Mouse (Mus musculus) CH12.LX (cell line): ENCODE results near the gene Brd3. TPM values are rescaled to one million over a fixed set of nuclear protein-coding genes. Genes with fewer than 3 reads are reported as not detected.

Experiments
- DNase-seq: peaks from one replicate; pipeline ENCODE4 v3.0.0-alpha.2; 2013; ENCODE audit errors: extremely low read depth
- H3K27ac ChIP-seq: 2 replicates; pipeline ENCODE4 v1.5.1; 2012; ENCODE audit warnings: low read depth, mild to moderate bottlenecking, control low read depth, moderate library complexity; ENCODE audit not compliant: insufficient read depth
- H3K27me3 ChIP-seq: replicated peaks from 2 replicates; pipeline ENCODE3; 2012; ENCODE audit warnings: inconsistent platforms
- H3K36me3 ChIP-seq, 2 experiments: replicated peaks in 1 of 2; 2 replicates each; pipeline versions ENCODE3 to v1.6.1; 2012; ENCODE audit warnings: inconsistent platforms in 1 of 2, low read length in 1 of 2, mild to moderate bottlenecking in 1 of 2, mixed read lengths in 1 of 2, moderate library complexity in 1 of 2; ENCODE audit not compliant: control insufficient read depth in 1 of 2, insufficient read depth in 1 of 2
- H3K4me1 ChIP-seq, 2 experiments: 2 replicates each; pipeline ENCODE4 v1.6.1; 2012; ENCODE audit warnings: inconsistent platforms in 1 of 2, moderate library complexity in 1 of 2; ENCODE audit not compliant: insufficient read depth in 2 of 2, control insufficient read depth in 1 of 2
- H3K4me2 ChIP-seq: 2 replicates; pipeline ENCODE4 v1.6.1; 2012; ENCODE audit warnings: low read depth, mild to moderate bottlenecking, control low read depth; ENCODE audit not compliant: poor library complexity, insufficient read depth, severe bottlenecking
- H3K4me3 ChIP-seq, 3 experiments: fragments of 150-350 bp in 1 of 3; sonication (generic) in 1 of 3; replicated peaks in 1 of 3; 2 replicates each; pipeline versions ENCODE3 to v1.5.1; 2011 to 2012; ENCODE audit warnings: low read depth in 2 of 3, low read length in 2 of 3, mild to moderate bottlenecking in 2 of 3, moderate library complexity in 2 of 3, control low read depth in 1 of 3, improper control_type of control experiment in 1 of 3, inconsistent platforms in 1 of 3, mixed read lengths in 1 of 3; ENCODE audit not compliant: poor library complexity in 1 of 3
- H3K79me2 ChIP-seq: replicated peaks from 2 replicates; pipeline ENCODE4 v1.6.1; 2012; ENCODE audit warnings: mild to moderate bottlenecking, moderate library complexity; ENCODE audit not compliant: control insufficient read depth, poor library complexity, insufficient read depth, severe bottlenecking; ENCODE audit errors: extremely low read depth
- H3K9ac ChIP-seq: 2 replicates; pipeline ENCODE4 v1.6.1; 2012; ENCODE audit warnings: low read depth, mild to moderate bottlenecking, control low read depth, moderate library complexity; ENCODE audit not compliant: insufficient read depth
- H3K9me3 ChIP-seq: replicated peaks from 2 replicates; pipeline ENCODE3; 2012; ENCODE audit warnings: low read length, inconsistent platforms, mixed read lengths
- CHD1 ChIP-seq: IDR thresholded peaks from 2 replicates; pipeline ENCODE4 v1.6.1; 2012; ENCODE audit warnings: low read depth, low read length, improper control_type of control experiment, inconsistent platforms
- CHD2 ChIP-seq: IDR thresholded peaks from 2 replicates; pipeline ENCODE4 v1.6.1; 2011; ENCODE audit warnings: low read length, improper control_type of control experiment
- CTCF ChIP-seq, 2 experiments: IDR thresholded peaks in 1 of 2; conservative IDR thresholded peaks in 1 of 2; 2 replicates each; pipeline ENCODE4 v1.5.1; 2011 to 2012; ENCODE audit warnings: low read depth in 2 of 2, low read length in 2 of 2, improper control_type of control experiment in 1 of 2, inconsistent platforms in 1 of 2, mild to moderate bottlenecking in 1 of 2, moderate library complexity in 1 of 2
- ELF1 ChIP-seq: IDR thresholded peaks from 2 replicates; pipeline ENCODE4 v1.6.1; 2014; ENCODE audit warnings: low read depth, mild to moderate bottlenecking, inconsistent platforms, low read length, improper control_type of control experiment
- ETS1 ChIP-seq: conservative IDR thresholded peaks from 2 replicates; pipeline ENCODE4 v1.6.1; 2012; ENCODE audit warnings: low read depth, mild to moderate bottlenecking, inconsistent platforms, low read length, improper control_type of control experiment, moderate library complexity
- GABPA ChIP-seq: IDR thresholded peaks from 2 replicates; pipeline ENCODE4 v1.6.1; 2012; ENCODE audit warnings: low read depth, low read length, improper control_type of control experiment, inconsistent platforms; ENCODE audit not compliant: insufficient replicate concordance
- HCFC1 ChIP-seq: IDR thresholded peaks from 2 replicates; pipeline ENCODE4 v1.6.1; 2012; ENCODE audit warnings: low read depth, mild to moderate bottlenecking, inconsistent platforms, low read length, improper control_type of control experiment
- JUN ChIP-seq: IDR thresholded peaks from 2 replicates; pipeline ENCODE4 v1.6.1; 2011; ENCODE audit warnings: low read depth, mild to moderate bottlenecking, low read length, improper control_type of control experiment, moderate library complexity; ENCODE audit not compliant: insufficient read depth
- KAT2A ChIP-seq: IDR thresholded peaks from 2 replicates; pipeline ENCODE4 v1.6.1; 2012; ENCODE audit warnings: low read length, improper control_type of control experiment, inconsistent platforms; ENCODE audit not compliant: insufficient replicate concordance
- MAFK ChIP-seq: IDR thresholded peaks from 2 replicates; pipeline ENCODE4 v1.6.1; 2011; ENCODE audit warnings: low read length, improper control_type of control experiment; ENCODE audit not compliant: insufficient replicate concordance
- MAZ ChIP-seq: IDR thresholded peaks from 2 replicates; pipeline ENCODE4 v1.6.1; 2012; ENCODE audit warnings: low read depth, mild to moderate bottlenecking, inconsistent platforms, low read length, improper control_type of control experiment, moderate library complexity
- MEF2A ChIP-seq: IDR thresholded peaks from 2 replicates; pipeline ENCODE4 v1.6.1; 2014; ENCODE audit warnings: low read depth, mild to moderate bottlenecking, inconsistent platforms, low read length, improper control_type of control experiment, borderline replicate concordance
- MYC ChIP-seq: IDR thresholded peaks from 2 replicates; pipeline ENCODE4 v1.6.1; 2011; ENCODE audit warnings: low read depth, mild to moderate bottlenecking, improper control_type of control experiment, low read length
- NELFE ChIP-seq: IDR thresholded peaks from 2 replicates; pipeline ENCODE4 v1.6.1; 2011; ENCODE audit warnings: low read depth, low read length, improper control_type of control experiment
- PAX5 ChIP-seq: IDR thresholded peaks from 2 replicates; pipeline ENCODE4 v1.6.1; 2012; ENCODE audit warnings: low read length, inconsistent platforms, mixed read lengths
- POLR2A ChIP-seq: IDR thresholded peaks from 2 replicates; pipeline ENCODE4 v1.6.1; 2011; ENCODE audit warnings: low read depth, mild to moderate bottlenecking, improper control_type of control experiment, low read length
- POLR2AphosphoS2 ChIP-seq: IDR thresholded peaks from 2 replicates; pipeline ENCODE4 v1.6.1; 2011; ENCODE audit warnings: low read depth, low read length, improper control_type of control experiment
- SIN3A ChIP-seq: IDR thresholded peaks from 2 replicates; pipeline ENCODE4 v1.6.1; 2012; ENCODE audit warnings: low read length, improper control_type of control experiment, inconsistent platforms
- TBP ChIP-seq: conservative IDR thresholded peaks from 2 replicates; pipeline ENCODE4 v1.6.1; 2011; ENCODE audit warnings: low read depth, low read length, improper control_type of control experiment
- UBTF ChIP-seq: IDR thresholded peaks from 2 replicates; pipeline ENCODE4 v1.6.1; 2012; ENCODE audit warnings: low read depth, mild to moderate bottlenecking, inconsistent platforms, low read length, improper control_type of control experiment, moderate library complexity
- USF1 ChIP-seq: IDR thresholded peaks from 2 replicates; pipeline ENCODE4 v1.6.1; 2014; ENCODE audit warnings: low read depth, mild to moderate bottlenecking, inconsistent platforms, low read length, improper control_type of control experiment
- USF2 ChIP-seq: conservative IDR thresholded peaks from 2 replicates; pipeline ENCODE4 v1.6.1; 2011; ENCODE audit warnings: low read depth, low read length, improper control_type of control experiment
- ZC3H11A ChIP-seq: IDR thresholded peaks from 2 replicates; pipeline ENCODE4 v1.6.1; 2012; ENCODE audit warnings: low read depth, mild to moderate bottlenecking, inconsistent platforms, low read length, improper control_type of control experiment
- ZMIZ1 ChIP-seq: IDR thresholded peaks from 2 replicates; pipeline ENCODE4 v1.6.1; 2012; ENCODE audit warnings: low read depth, mild to moderate bottlenecking, inconsistent platforms, low read length, improper control_type of control experiment
- dilution Hi-C: fragments of 300-500 bp; cut with MboI; formaldehyde crosslinking; loops from 2 replicates; pipeline ENCODE4 v1.14.3; 2020; ENCODE audit warnings: low sequenced_read_pairs; ENCODE audit not compliant: extremely low pct_unique_long_range_greater_than_20kb, extremely low pct_ligation_motif_present
- in situ Hi-C: fragments of 300-500 bp; cut with MboI; formaldehyde crosslinking; loops from 3 replicates; pipeline ENCODE4 v1.14.3; 2019; ENCODE audit warnings: low sequenced_read_pairs, low pct_ligation_motif_present, low pct_unique_long_range_greater_than_20kb, mixed read lengths
- polyA plus RNA-seq: library from polyadenylated mRNA; unstranded; fragments of >175 nt; gene quantifications from 2 replicates; pipeline ENCODE4 v1.2.1, GENCODE M21; 2012; ENCODE audit warnings: low read depth; ENCODE audit not compliant: insufficient read length
- total RNA-seq, 2 experiments: library from RNA; depleted of rRNA; stranded (reverse); fragments of 300-350 nt in 1 of 2; fragments of >200 nt in 1 of 2; gene quantifications; 2 replicates each; pipeline ENCODE4 v1.2.3; 2012 to 2014

Brd3 gene
- total and polyA plus RNA-seq, 3 experiments: 2.5 to 17.1 (median 6.6) TPM

DNA sequence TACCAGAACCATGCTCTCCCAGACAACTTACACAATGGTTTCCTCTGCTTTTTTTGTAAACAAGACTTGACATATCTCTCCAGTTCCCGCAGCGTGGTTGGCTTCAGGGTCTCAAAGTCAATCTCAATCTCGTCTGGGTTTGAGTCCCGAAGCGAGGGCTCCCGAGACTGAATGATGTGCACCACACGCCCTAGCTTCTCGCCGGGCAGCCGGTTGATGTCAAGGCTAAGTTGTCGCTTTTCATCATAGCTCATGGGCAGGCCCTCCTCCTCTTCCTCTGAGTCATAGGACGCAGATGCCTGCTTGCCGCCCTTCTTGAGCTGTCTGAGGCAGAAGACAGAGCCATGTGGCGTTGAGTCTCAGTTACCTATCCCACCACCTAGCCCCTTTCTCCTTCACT, 57.2 kb downstream of the Brd3 start:
- TF ChIP-seq KAT2A (no peak), ETS1 (no peak), MEF2A (no peak), ELF1 (no peak), POLR2A (no peak), MAZ (no peak), PAX5 (no peak), ZC3H11A (no peak), JUN (no peak)
- Histone ChIP-seq H3K9ac (no peak overlapping the region), H3K27me3 (no peaks in the 10 kb centered on the region), H3K4me3 (no peak overlapping the region), H3K4me1 (no peaks in the 10 kb centered on the region), H3K4me2 (no peak overlapping the region), H3K79me2 (no peaks in the 10 kb centered on the region), H3K27ac (no peak overlapping the region), H3K36me3 (peaks cover 53 to 86% of the 10 kb centered on the region in 2 experiments), H3K9me3 (no peaks in the 10 kb centered on the region)
- no peak for DNase-seq
- in situ Hi-C loops: no loop called here
- dilution Hi-C loops: no loop called here

- Histone ChIP-seq H3K27ac (no peak overlapping the region), H3K36me3 (peaks cover 40 to 74% of the 10 kb centered on the region in 2 experiments), H3K4me3 (no peak overlapping the region), H3K4me2 (no peak overlapping the region), H3K79me2 (no peaks in the 10 kb centered on the region), H3K4me1 (peaks cover 2 to 7% of the 10 kb centered on the region in 2 experiments; a peak in 1 of 4 replicates), H3K9me3 (no peaks in the 10 kb centered on the region), H3K9ac (no peak overlapping the region), H3K27me3 (no peaks in the 10 kb centered on the region)
- dilution Hi-C loops: no loop called here
- in situ Hi-C loops: loop anchor here (25.0 kb wide), 1 partner anchor 360 kb away; the partner anchor contains the start of gene Adamtsl2
- no peak for DNase-seq
- TF ChIP-seq USF1 (no peak), ZMIZ1 (no peak), JUN (no peak), CTCF (conservative IDR thresholded peaks at IDR 0.05 in 1 of 2, IDR thresholded peaks at IDR 0.05 in 1 of 2; ENCODE audit: low read depth in 2 of 2, low read length in 2 of 2) (0 out of 4 replicates have a peak, but pooled peaks of 1 of the 2 experiments have one; percentile 27), CHD2 (no peak)
These were observed 59.7 kb downstream of the Brd3 start for GRCm38 (mm10) chr2:27447782-27448181.

- TF ChIP-seq ETS1 (no peak), PAX5 (no peak), UBTF (no peak), USF2 (no peak), TBP (no peak), SIN3A (no peak), NELFE (no peak), HCFC1 (no peak), POLR2AphosphoS2 (no peak), KAT2A (no peak), MYC (no peak), GABPA (no peak), MAFK (no peak), CHD1 (no peak), CTCF (conservative IDR thresholded peaks at IDR 0.05 in 1 of 2, IDR thresholded peaks at IDR 0.05 in 1 of 2; ENCODE audit: low read depth in 2 of 2, low read length in 2 of 2) (no peak), JUN (no peak)
- no peak overlapping the region for H3K4me2 ChIP-seq
- no peaks in the 10 kb centered on the region for H3K79me2 ChIP-seq
- H3K4me3 ChIP-seq: no peak overlapping the region
- no peaks in the 10 kb centered on the region for H3K27me3 ChIP-seq
- in situ Hi-C loops: loop anchor here (25.0 kb wide), 1 partner anchor 360 kb away; the partner anchor contains the start of gene Adamtsl2
- no peak for DNase-seq
- peaks cover 32 to 66% of the 10 kb centered on the region in 2 experiments for H3K36me3 ChIP-seq
- H3K9me3 ChIP-seq: no peaks in the 10 kb centered on the region
- no peak overlapping the region for H3K27ac ChIP-seq
- peaks cover 5 to 10% of the 10 kb centered on the region in 2 experiments; a peak in 2 of 4 replicates for H3K4me1 ChIP-seq
- dilution Hi-C loops: no loop called here
- H3K9ac ChIP-seq: no peak overlapping the region
These were observed 60.6 kb downstream of the Brd3 start for GRCm38 (mm10) chr2:27446812-27447211.
